Mouse (Mus musculus) liver, embryonic 14.5 days (tissue): ENCODE results near the gene Msi1. TPM values are rescaled to one million over a fixed set of nuclear protein-coding genes. Genes with fewer than 3 reads are reported as not detected.

Experiments
- ATAC-seq: fragments of 200-750 bp; cut with Nextera tagmentation; 2 replicates; pipeline ENCODE4 v1.8.0; 2017; ENCODE audit warnings: moderate number of reproducible peaks, mild to moderate bottlenecking, moderate library complexity; ENCODE audit not compliant: insufficient read depth
- DNase-seq, 3 experiments: peaks; one replicate each; pipeline ENCODE4 v3.0.0-alpha.2; 2012 to 2013; ENCODE audit warnings: low read depth in 3 of 3, low spot score in 3 of 3
- H3K27ac ChIP-seq: fragments of 300-500 bp; sonication (generic); 2 replicates; pipeline ENCODE4 v1.5.1; 2014; ENCODE audit warnings: moderate library complexity, mild to moderate bottlenecking, control low read depth, inconsistent platforms
- H3K27me3 ChIP-seq: fragments of 300-500 bp; sonication (generic); 2 replicates; pipeline ENCODE4 v1.6.1; 2014; ENCODE audit warnings: mild to moderate bottlenecking, low read length, moderate library complexity; ENCODE audit not compliant: control insufficient read depth, insufficient read depth
- H3K36me3 ChIP-seq: fragments of 300-500 bp; sonication (generic); replicated peaks from 2 replicates; pipeline ENCODE4 v1.6.1; 2014; ENCODE audit warnings: low read depth; ENCODE audit not compliant: control insufficient read depth, insufficient read depth
- H3K4me1 ChIP-seq, 2 experiments: fragments of 200-500 bp in 1 of 2; fragments of 300-500 bp in 1 of 2; sonication (generic) in 1 of 2; replicated peaks; 2 replicates each; pipeline ENCODE4 v1.6.1; 2012 to 2014; ENCODE audit warnings: antibody characterized with exemption in 1 of 2, inconsistent platforms in 1 of 2, low read length in 1 of 2; ENCODE audit not compliant: control insufficient read depth in 2 of 2, insufficient read depth in 2 of 2
- H3K4me2 ChIP-seq: fragments of 300-500 bp; sonication (generic); 2 replicates; pipeline ENCODE4 v1.6.1; 2014; ENCODE audit warnings: low read depth, mild to moderate bottlenecking, control low read depth, moderate library complexity
- H3K4me3 ChIP-seq, 2 experiments: fragments of 200-500 bp in 1 of 2; fragments of 300-500 bp in 1 of 2; sonication (generic) in 1 of 2; 2 replicates each; pipeline ENCODE4 v1.5.1; 2012 to 2014; ENCODE audit warnings: low read depth in 2 of 2, low read length in 2 of 2, mild to moderate bottlenecking in 2 of 2, control low read depth in 1 of 2, inconsistent platforms in 1 of 2, moderate library complexity in 1 of 2; ENCODE audit not compliant: insufficient read depth in 1 of 2
- H3K9ac ChIP-seq: fragments of 300-500 bp; sonication (generic); replicated peaks from 2 replicates; pipeline ENCODE4 v1.6.1; 2014; ENCODE audit warnings: mild to moderate bottlenecking, control low read depth, moderate library complexity
- H3K9me3 ChIP-seq: fragments of 300-500 bp; sonication (generic); 2 replicates; pipeline ENCODE4 v1.6.1; 2016; ENCODE audit warnings: low read length, mixed read lengths; ENCODE audit not compliant: control insufficient read depth
- CTCF ChIP-seq: IDR thresholded peaks from 2 replicates; pipeline ENCODE4 v1.5.1; 2016; ENCODE audit warnings: antibody characterized with exemption, low read depth, control low read depth
- EP300 ChIP-seq: IDR thresholded peaks from 2 replicates; pipeline ENCODE4 v1.6.1; 2016; ENCODE audit warnings: antibody characterized with exemption, low read depth
- WGBS: fragments of 180-500 bp; shearing (Covaris S2); extraction: QIAGEN DNeasy Blood & Tissue Kit; methylation state at CpG from one replicate; pipeline ENCODE4 v1.1.7; 2014; ENCODE audit not compliant: insufficient replicate concordance; 5-methylcytosine and 5-hydroxymethylcytosine counted together
- polyA plus RNA-seq, 2 experiments: library from polyadenylated mRNA; depleted of rRNA in 1 of 2; stranded (reverse) in 1 of 2; unstranded in 1 of 2; fragments of >200 nt; fragmentation: Nextera tagmentation in 1 of 2; extraction: Ambion mirVana in 1 of 2; gene quantifications; 2 replicates each; pipeline versions ENCODE4 v1.2.1 to v1.2.3; 2012 to 2014

The Msi1 gene
- polyA plus RNA-seq, 2 experiments, result 0.37 to 0.95 TPM

- no peak for TF ChIP-seq CTCF
- no peak for TF ChIP-seq EP300
- Histone ChIP-seq H3K9me3 (no peaks in the 10 kb centered on the region), H3K9ac (no peak overlapping the region), H3K4me1 (no peaks in the 10 kb centered on the region), H3K36me3 (no peaks in the 10 kb centered on the region), H3K27me3 (peaks cover 28% of the 10 kb centered on the region), H3K4me2 (no peak overlapping the region), H3K27ac (no peak overlapping the region), H3K4me3 (no peak overlapping the region)
- ATAC-seq (no peak), DNase-seq (no peak)
- WGBS, result 48% methylated on average over 11 of the region's 11 CpGs
These were observed 32.7 kb upstream of the Msi1 start for GRCm38 (mm10) chr5:115396654-115397053.

GRCm38 (mm10) chr5:115397839-115398780 is 31.3 kb upstream of the Msi1 start:
- peaks cover 29% of the 10 kb centered on the region for H3K27me3 ChIP-seq

GRCm38 (mm10) chr5:115402063-115402462 is 27.3 kb upstream of the Msi1 start:
- Histone ChIP-seq H3K27ac (no peak overlapping the region), H3K27me3 (peaks cover 20% of the 10 kb centered on the region), H3K4me2 (no peak overlapping the region), H3K9ac (no peak overlapping the region), H3K36me3 (no peaks in the 10 kb centered on the region), H3K4me1 (no peaks in the 10 kb centered on the region), H3K9me3 (no peaks in the 10 kb centered on the region), H3K4me3 (no peak overlapping the region)
- ATAC-seq, result no peak
- TF ChIP-seq EP300 (no peak), CTCF (no peak)
- 75% methylated on average over 8 of the region's 8 CpGs for WGBS
- no peak for DNase-seq

More at GRCm38 (mm10) chr5:115397839-115398780, 31.3 kb upstream of the Msi1 start:
- Histone ChIP-seq H3K36me3 (no peaks in the 10 kb centered on the region), H3K27ac (no peak overlapping the region), H3K9ac (no peak overlapping the region), H3K4me2 (peak overlapping the region; percentile 53), H3K9me3 (no peaks in the 10 kb centered on the region), H3K4me1 (no peaks in the 10 kb centered on the region), H3K4me3 (0 out of 4 replicates have a peak overlapping the region, but pooled peaks of 1 of the 2 experiments have one; percentile 14)
- DNase-seq (no peak), ATAC-seq (no peak)
- WGBS, result 6% methylated on average over 47 of the region's 48 CpGs
- no peak for TF ChIP-seq CTCF
- TF ChIP-seq EP300, result no peak

- no peak overlapping the region for H3K4me2 ChIP-seq
- H3K27me3 ChIP-seq, result peaks cover 6% of the 10 kb centered on the region
- no peak overlapping the region for H3K9ac ChIP-seq
- H3K4me3 ChIP-seq, result no peak overlapping the region
- H3K36me3 ChIP-seq, result no peaks in the 10 kb centered on the region
- H3K4me1 ChIP-seq, result no peaks in the 10 kb centered on the region
- no peak for ATAC-seq
- no peak for DNase-seq
- H3K27ac ChIP-seq, result no peak overlapping the region
- no peaks in the 10 kb centered on the region for H3K9me3 ChIP-seq
- TF ChIP-seq EP300 (no peak), CTCF (no peak)
- 25% methylated on average over 17 of the region's 17 CpGs for WGBS
These were observed 25.8 kb upstream of the Msi1 start for GRCm38 (mm10) chr5:115403436-115404140.

- WGBS, result 5% methylated on average over 18 of the region's 18 CpGs
- Histone ChIP-seq H3K27me3 (peaks cover 5% of the 10 kb centered on the region; the same call in 1 of the 2 replicates), H3K27ac (no peak overlapping the region), H3K4me2 (0 out of 2 replicates have a peak overlapping the region, but pooled peaks have one; percentile 13), H3K4me1 (no peaks in the 10 kb centered on the region), H3K9ac (no peak overlapping the region), H3K4me3 (no peak overlapping the region), H3K36me3 (no peaks in the 10 kb centered on the region), H3K9me3 (no peaks in the 10 kb centered on the region)
- ATAC-seq (no peak), DNase-seq (no peak)
- no peak for TF ChIP-seq EP300
- TF ChIP-seq CTCF, result no peak
These were observed 25.1 kb upstream of the Msi1 start for GRCm38 (mm10) chr5:115404241-115404794.
